Mouse (Mus musculus) activated CD4-positive, CD25-positive, alpha-beta regulatory T cell, adult 9 weeks (primary cell): ENCODE data around the gene Aknad1. TPM values are rescaled to one million over a fixed set of nuclear protein-coding genes. Genes with fewer than 3 reads are reported as not detected.

ENCODE experiments used
- polyA plus RNA-seq: library from polyadenylated mRNA; unstranded; fragments of 100-300 nt; shearing (Covaris generic); gene quantifications from one replicate; pipeline ENCODE4 v1.2.1, GENCODE M21; 2017

Aknad1 gene
- polyA plus RNA-seq: not detected

GRCm38 (mm10) chr3:108739045-108739708 is at the start of gene Aknad1:
Gene Aknad1, plus strand, starts transcription at chr3:108739658.

DNA sequence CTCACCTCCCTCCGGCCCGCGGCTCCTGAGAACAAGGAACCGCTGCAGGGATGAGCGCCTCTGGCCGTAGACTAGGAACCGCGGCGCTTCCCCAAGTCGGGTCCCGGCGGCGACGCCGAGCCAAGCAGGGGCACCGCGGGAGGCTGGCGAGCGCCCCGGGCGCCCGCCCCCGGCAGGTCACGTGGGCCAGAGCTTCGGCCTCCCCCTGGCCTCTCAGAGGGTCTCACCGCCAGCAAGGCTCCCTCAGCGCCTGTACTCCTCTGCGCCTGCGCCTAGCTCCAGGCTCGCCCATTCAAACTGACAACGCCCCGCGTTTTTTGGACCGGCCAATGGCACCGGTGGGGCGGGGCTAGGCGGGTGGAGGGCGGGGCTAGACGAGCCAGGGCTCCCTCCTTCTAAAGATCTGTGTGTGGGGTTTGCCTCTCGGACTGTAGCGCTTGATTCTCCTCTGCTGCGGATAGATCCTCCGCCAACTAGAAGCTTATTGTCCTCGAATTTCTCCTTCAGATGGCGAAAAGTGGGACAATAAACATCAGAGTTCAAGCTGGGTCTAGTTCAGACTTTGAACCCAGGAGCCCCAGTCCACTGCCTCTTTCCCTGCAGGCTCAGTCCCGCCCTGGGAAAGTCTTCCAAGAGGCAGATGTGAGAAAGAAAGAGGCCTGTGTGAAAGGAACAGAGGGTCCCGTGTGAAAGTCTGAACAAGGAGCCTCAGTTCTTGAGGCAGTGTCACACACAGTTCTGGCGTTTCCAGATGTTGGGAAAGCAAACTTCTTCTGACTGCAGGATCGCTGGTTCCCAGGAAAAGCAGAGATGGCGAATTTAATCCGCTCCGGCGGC is 17.2 kb upstream of the Aknad1 start, which contains the start of gene Gpsm2:
Gene Gpsm2 (minus strand): TSS at position 274 of the 837 bp plus-strand sequence.

Other genes starting within 250 kb of the Aknad1 start
- gene 1700013F07Rik, start 205.5 kb upstream of the Aknad1 start, polyA plus RNA-seq: 0.37 TPM
- gene 5330417C22Rik, start 203.1 kb upstream of the Aknad1 start, polyA plus RNA-seq: 0.97 TPM
- 34.3 TPM for gene Tmem167b, start 177.2 kb upstream of the Aknad1 start, polyA plus RNA-seq
- gene Taf13, start 168.0 kb upstream of the Aknad1 start, polyA plus RNA-seq: 30.2 TPM
- gene Wdr47, start 148.4 kb upstream of the Aknad1 start, polyA plus RNA-seq: 14.4 TPM
- 71.2 TPM for gene Clcc1, start 85.7 kb upstream of the Aknad1 start, polyA plus RNA-seq
- gene Gpsm2, start 17.3 kb upstream of the Aknad1 start, polyA plus RNA-seq: 3.7 TPM
- 68.8 TPM for gene Stxbp3, start 100.9 kb downstream of the Aknad1 start, polyA plus RNA-seq
- 0.33 TPM for gene Fndc7, start 150.3 kb downstream of the Aknad1 start, polyA plus RNA-seq
- 76.4 TPM for gene Prpf38b, start 172.1 kb downstream of the Aknad1 start, polyA plus RNA-seq
- gene Henmt1, start 200.2 kb downstream of the Aknad1 start, polyA plus RNA-seq: 0.15 TPM
- gene Gm9857, start 200.8 kb downstream of the Aknad1 start, polyA plus RNA-seq: not detected